Mouse (Mus musculus) activated CD4-positive, CD25-positive, alpha-beta regulatory T cell, adult 4 months (primary cell): ENCODE data around the gene Fgf16. TPM values are rescaled to one million over a fixed set of nuclear protein-coding genes. Genes with fewer than 3 reads are reported as not detected.
A peak's percentile ranks its signal among the peaks of the same experiment; 100 is the strongest.

ENCODE experiments used
- ATAC-seq: one replicate; pipeline ENCODE4 v1.8.0; 2017
- polyA plus RNA-seq, 2 experiments: library from polyadenylated mRNA; unstranded; fragments of 100-300 nt; shearing (Covaris generic); gene quantifications; one replicate each; pipeline ENCODE4 v1.2.1; 2017

Fgf16 gene
- under 1 TPM in 1 of 2 experiments, not detected in 1; 0.20 TPM for polyA plus RNA-seq

DNA sequence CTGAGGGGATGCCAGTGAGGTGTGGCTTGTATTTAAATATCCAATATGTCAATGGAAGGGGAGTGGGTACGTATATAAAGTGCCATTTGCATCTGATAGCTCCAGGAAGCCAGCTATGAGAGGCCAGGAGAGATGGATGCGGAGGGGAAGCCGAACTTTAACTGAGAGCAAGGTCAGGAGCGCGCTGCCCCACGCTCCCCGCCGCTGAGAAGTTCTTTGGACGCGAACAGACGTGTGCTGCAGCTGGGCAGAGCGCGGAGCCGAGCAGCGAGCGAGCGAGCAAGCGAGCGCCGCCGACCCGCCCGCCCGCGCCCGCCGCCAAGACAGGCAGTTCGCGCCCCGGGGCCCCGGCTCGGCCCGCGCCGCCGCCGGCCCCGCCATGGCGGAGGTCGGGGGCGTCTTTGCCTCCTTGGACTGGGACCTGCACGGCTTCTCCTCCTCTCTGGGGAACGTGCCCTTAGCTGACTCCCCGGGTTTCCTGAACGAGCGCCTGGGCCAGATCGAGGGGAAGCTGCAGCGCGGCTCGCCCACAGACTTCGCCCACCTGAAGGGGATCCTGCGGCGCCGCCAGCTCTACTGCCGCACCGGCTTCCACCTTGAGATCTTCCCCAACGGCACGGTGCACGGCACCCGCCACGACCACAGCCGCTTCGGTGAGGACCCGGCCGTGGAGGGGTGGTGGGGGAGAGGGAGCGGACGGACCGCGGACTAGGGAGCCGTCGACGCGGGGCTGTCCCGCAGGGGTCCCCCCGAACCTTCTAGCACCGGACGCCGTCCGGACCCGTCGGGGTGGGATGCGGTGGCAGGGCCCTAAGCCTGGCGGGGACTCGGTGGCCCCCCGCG lies at the start of gene Fgf16:
Gene Fgf16 (plus strand): TSS at position 118 of the 843 bp plus-strand sequence.
- peak; percentile 25 for ATAC-seq

DNA sequence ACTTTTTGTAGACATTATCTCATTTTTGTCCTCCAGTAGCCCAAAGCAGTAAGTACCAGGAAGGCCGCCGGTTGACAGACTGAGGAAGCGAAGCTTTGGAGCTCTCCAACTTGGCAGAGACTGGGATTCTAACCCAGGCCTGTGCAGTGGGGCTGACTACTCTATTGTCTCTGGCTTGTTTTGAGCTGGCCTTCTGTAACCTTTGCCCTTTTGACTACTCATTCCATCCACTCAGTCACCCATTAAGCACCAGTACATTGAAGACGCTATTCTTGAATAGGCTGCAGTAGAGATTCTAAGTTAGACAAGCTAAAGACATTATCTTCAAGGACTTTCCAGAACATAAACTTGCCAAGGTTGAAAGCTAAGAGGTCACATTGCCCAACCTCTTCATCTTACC lies 49.3 kb upstream of the Fgf16 start:
- no peak for ATAC-seq

DNA sequence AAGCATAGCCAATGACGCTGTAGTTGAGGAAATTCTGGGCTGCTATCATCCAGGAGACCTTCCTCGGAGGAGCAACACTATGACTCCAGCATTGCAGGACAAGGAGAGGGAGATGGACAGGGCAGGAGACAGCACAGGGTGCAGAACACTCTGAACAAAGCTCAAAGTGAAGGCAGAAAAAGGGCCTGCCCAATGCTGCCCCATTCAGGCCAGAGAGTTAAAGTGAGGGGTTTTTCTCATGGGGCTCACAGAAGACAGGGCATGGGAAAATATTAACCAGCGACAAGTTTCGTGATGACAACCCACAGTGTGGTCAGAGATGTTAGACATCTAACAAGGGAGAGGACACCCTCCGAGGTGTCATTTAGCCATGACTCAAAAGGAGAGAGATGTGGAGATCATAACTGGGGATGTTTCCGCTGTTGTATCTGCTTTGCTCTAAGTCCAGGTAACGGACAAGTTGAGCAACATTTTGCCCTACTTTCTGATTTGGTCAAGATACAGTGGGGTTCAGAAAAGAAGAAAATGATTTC lies 48.2 kb upstream of the Fgf16 start:
- ATAC-seq: peak; percentile 81

DNA sequence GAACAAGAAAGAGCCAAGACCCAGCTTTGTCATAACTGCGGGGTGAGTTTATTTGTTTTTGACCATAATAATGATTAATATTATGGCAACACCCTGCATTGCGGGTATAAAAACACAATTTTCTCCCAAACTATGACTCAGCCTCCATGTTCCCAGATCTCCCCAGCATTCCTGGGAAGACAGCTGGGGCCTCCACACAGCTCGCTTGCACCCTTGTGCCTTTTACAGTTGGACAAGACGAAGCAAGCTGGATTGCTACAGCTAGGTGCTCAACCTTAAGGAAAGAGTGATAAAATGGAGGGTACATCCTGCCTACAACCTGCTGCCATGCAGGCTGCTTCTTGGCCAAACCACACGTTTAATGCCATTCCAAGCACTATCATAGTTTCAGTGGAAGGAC lies 45.7 kb upstream of the Fgf16 start:
- ATAC-seq: no peak

DNA sequence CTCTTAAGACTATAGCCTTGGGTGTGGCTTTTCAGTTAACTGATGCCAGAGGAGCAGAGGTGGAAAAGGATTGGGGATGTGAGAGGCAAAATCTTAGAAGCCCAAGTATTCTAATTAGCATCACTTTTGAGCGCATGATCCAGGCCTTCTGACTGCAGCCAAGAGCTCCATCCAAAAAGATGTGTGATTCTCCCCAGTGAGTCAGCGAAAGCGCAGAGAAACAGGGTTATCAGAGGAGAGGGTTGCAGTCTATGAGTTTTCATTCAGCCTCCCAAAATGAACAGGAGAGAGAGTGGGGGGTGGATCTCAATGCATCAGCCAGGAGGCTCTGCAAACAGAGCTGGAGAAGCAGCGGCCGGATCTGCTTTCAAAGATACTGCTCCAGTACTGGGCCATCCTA lies 45.1 kb upstream of the Fgf16 start:
- no peak for ATAC-seq

DNA sequence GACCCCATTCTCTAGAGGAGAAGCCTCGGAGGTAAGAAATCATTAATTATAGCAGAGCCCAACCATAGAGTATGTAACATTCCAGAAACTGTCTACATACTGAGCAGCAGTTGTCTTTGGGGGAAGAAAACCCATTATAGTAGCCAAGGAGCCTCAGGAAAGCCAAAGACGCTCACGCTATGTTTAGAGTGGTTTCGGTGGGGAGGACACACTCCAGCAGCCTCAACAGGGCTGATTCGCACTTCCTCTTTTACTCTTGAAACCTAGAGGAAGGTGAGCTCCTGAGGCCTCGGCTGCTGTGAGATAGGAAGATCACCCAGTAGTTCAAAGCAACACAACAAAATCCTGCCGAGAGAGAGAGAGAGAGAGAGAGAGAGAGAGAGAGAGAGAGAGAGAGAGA lies 39.9 kb upstream of the Fgf16 start:
- ATAC-seq: peak; percentile 32

DNA sequence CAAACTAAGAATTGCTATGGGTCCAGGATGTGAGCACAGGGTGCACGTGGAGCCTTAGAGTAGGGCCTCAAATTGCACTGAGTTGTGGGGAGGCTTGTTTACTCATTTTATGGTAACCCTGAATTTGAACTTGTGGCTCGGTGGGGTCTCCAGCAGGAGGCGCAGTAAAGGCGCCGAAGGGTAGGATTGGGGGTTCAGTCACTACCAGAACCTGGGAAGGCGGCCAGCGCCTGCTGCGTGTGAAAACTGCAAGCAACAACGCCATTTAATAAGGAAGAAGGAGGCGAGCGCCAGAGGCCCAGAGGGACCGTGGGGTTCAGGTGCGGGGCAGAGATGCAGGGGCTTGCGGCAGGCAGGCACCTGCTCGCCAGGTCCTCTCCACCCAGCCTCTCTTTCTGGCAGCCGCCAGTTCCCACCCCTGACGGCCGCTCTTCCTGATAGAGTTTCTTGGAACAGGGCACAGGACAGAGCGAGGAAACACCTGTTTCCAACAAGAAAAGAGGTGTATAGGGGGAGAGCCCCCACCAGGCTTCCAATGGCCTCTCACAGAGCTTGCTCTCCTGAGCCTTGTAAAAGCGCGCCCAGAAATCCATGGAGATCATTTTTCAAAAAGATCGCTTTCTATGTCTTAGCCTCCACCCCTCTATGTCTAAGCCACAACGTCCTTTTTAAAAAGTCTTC lies 1.1 kb upstream of the Fgf16 start:
- peak; percentile 22 for ATAC-seq

DNA sequence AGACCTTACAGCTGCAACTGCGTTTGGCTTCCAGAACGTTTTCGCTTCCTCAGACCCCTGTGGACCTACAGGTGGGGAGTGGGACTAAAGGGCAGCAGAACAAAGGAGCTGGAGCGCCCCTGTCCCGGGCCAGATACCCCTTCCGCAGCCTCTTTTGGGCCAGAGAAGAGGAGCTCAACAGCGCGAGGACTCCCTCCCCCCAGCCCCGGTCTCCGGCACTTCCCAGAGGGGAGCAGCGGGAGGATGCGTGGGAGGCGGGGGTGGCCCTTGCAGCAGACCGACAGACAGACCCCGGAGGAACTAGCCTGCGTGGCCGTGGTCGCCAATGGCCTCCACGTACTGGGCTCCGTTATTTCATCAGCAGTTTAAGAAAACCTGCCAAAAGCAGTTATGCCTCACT lies 467 bp upstream of the Fgf16 start:
- no peak for ATAC-seq

DNA sequence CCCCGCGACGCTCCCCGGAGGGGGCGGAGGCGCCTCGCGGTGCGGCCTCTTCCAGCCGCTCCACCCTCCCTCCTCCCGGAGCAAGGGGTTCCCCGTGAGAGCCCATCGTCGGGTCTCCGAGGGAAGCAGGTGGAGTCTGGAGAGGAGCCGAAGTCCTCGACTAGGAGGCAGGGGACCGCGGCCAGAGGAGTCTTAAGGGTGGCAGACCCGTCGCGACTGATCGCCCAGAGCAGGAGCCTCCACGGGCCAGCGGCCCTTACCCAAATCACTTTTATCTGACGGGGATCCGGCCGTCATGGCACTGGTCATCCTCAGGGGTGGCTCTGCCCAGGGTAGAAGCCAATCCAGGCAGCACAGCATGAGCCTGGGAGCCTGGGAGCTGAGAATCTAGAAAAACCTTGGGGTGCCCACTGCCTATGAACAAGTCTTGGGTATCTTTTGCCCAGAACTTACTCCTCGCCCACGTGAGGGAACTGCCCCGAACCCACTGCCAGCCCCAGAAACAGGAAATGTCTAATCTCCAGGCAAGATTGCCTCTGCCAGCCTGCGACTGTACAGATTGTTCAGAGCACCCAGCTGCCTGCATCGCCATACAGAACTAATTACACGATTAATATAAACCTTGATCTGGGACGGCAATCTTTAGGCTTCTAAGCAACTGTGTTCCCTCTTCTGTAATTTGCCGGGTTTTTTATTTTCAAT lies 1.1 kb downstream of the Fgf16 start:
- no peak for ATAC-seq

DNA sequence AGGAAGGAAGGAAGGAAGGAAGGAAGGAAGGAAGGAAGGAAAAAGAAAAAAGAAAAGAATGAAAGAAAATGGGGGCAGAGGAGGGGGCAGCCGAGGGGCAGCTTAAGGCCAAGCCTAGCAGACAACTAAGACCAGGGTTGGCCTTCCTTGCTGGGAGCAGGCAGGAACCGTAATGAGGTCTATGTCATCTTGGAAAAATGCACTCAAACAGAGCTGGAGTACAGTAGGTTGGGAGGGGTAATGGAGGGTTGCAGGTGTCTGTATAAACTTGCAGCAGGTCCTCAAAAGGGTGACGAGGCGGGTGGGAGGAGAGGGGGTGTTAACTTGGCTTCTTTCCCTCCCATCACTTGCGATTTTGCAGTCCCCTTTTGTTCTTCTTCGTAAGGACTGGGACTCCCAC lies 1.9 kb downstream of the Fgf16 start:
- no peak for ATAC-seq

DNA sequence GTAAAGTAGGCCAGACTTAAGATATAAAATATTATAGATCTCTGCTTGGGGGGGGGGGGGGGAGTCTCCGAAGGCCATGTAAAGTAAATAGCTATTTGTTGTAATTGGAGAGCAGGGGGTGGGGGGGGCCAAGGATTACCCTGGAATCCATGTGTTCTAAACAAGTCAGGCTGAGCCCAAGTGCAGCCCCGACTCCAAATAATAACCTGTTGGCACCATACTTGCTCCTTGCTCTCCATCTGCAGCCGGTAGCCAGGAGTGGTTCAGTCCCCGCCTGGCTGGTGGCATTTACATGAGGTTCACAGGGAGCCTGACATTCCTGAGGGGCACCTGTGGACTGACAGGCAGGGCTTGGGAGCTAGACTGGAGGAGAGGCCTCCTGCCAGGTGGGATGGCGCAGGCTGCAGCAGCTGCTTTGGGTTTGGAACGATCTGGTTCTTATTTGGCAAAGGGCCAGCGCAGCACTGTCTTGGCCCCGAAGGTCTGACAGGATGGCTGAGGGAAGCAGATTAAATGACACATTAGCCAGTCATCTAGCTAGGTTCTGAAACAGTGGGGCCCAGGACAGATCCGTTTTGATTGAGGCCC lies 3.2 kb downstream of the Fgf16 start:
- no peak for ATAC-seq

DNA sequence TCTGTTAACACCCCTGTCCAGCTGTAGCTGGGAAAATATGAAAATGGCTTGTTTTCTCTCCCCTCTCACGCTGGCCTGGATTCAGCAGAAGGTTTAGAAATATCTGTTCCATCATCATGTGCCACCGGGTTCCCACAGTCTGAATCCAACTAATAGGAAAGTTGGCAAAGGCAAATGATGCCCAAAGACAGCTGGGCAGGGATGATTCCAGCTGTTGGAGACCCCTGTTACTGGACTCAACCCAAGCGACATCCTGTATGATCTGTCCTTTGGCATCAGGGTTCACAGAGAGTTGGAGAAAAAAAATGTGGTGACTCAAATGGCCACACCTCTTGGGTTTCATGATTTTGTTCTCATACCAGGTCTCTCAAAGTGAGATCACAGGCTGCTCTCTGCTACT lies 3.9 kb downstream of the Fgf16 start:
- no peak for ATAC-seq

DNA sequence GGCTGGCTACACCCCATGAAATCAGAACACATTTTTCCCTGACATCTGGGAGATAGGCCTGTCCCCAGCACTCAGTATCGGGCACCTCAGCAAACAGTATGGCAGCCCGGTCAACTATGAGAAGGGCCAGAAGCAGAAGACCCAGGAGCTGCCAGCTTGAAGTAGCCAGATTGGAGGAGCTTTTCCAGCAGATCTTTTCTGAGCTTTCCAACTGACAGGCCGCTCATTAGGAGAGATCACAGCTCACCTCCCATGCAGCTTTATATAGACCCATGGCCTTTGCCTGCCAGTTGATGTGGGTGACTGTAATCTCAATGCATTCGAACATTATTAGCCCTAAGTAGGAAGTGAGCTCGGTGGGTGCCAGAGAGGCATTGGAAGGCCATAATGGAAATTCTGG lies 9.2 kb downstream of the Fgf16 start:
- no peak for ATAC-seq

DNA sequence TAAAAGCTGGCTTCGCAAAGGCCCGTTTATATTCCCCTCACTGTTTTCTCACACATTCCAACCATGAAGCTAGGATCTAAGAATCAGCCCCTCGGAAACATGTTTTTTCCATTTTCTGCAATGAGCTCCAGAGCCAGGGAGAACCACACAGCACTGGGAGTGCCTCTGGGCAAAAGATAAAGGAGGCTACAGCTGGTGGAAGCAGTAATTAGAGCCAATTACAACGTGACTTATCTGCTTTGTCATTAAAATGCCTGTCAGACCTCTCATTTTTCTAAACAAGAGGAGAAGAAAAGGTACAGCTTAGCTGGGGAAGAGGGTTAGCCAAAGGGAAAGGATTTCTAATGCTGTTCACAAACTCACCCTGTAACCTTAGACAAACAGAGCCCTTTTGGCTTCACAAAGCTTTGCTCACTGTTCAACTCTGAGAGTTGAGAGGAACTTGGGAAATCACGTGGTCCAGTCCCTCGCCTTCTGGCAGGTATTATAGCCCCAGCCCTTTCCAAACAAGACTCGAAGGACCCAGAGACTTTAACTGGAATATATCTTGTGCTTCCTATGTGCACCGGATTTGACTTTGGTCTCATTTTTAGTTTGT lies 30.8 kb downstream of the Fgf16 start:
- ATAC-seq: no peak

DNA sequence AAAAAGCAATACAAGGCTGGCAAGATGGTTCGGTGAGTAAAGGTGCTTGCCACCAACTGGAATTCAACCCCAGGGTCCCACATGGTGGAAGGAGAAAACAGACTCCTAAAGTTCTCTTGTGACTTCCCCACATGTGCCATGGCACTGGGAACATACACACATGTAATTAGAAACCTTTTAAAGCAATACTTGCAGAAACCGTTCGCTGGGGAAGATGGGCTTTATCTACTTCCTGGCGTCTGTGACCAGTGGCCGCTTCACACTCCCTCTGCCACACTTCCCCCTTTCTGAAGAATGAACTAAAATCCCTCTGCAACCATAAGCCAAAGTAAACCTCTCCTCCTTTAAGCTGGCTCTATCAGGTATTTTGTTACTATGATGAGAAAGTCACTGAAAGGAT lies 60.4 kb downstream of the Fgf16 start:
- ATAC-seq: no peak

Other genes starting within 250 kb of the Fgf16 start
- gene Atrx, start 165.1 kb downstream of the Fgf16 start, polyA plus RNA-seq: 100 to 1,000 TPM; 288 to 344 TPM
- gene Magt1, start 247.6 kb downstream of the Fgf16 start, polyA plus RNA-seq: 10 to 100 TPM; 32.7 to 33.5 TPM